Mouse (Mus musculus): Measurements from ENCODE around the gene Flywch1. TPM values are rescaled to one million over a fixed set of nuclear protein-coding genes. Genes with fewer than 3 reads are reported as not detected.

The Flywch1 gene
- polyA plus RNA-seq (2015; fragmentation: Nextera tagmentation; extraction: Ambion mirVana): 12.6 and 13.0 TPM in 2 replicates

GRCm38 (mm10) chr17:23771284-23772218, at the start of gene Flywch1:
TSS of gene Flywch1 (minus strand) at chr17:23771602.
- Histone ChIP-seq H3K9ac (peak within 1 kb of the TSS; percentile 96), H3K4me2 (peak within 1 kb of the TSS; percentile 93), H3K36me3 (no peaks in the 10 kb centered on the region), H3K4me3 (replicated peaks) (peak within 1 kb of the TSS; percentile 96), H3K27ac (peak within 1 kb of the TSS; percentile 77), H3K4me1 (replicated peaks) (peaks cover 25% of the 10 kb centered on the region), H3K9me3 (replicated peaks) (no peaks in the 10 kb centered on the region), H3K27me3 (no peaks in the 10 kb centered on the region)
- ATAC-seq (ENCODE audit: low read depth) (peak; percentile 97), DNase-seq (peak; percentile 94)
- 3% methylated on average over 57 of the region's 58 CpGs for WGBS (ENCODE audit: insufficient replicate concordance)

DNA sequence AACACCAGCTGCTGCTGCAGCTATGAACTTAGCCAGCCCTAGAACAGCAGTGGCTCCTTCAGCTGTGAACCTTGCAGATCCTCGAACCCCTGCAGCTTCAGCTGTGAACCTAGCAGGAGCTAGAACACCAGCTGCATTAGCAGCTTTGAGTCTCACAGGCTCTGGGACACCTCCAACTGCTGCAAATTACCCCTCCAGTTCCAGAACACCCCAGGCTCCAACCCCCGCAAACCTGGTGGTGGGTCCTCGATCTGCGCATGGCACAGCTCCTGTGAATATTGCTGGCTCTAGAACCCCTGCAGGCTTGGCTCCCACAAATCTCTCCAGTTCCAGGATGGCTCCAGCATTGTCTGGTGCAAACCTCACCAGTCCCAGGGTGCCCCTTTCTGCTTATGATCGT, 49.3 kb upstream of the Flywch1 start:
- H3K4me3 ChIP-seq (replicated peaks): no peak overlapping the region
- no peak overlapping the region for H3K4me2 ChIP-seq
- ATAC-seq (ENCODE audit: low read depth) (no peak), DNase-seq (no peak)
- H3K4me1 ChIP-seq (replicated peaks): 0 out of 2 replicates have a peak, but pooled peaks cover 3% of the 10 kb centered on the region
- H3K9ac ChIP-seq: no peak overlapping the region
- peaks cover 100% of the 10 kb centered on the region for H3K36me3 ChIP-seq
- H3K9me3 ChIP-seq (replicated peaks): peaks cover 32% of the 10 kb centered on the region
- no peaks in the 10 kb centered on the region for H3K27me3 ChIP-seq
- WGBS (ENCODE audit: insufficient replicate concordance): 90% methylated on average over 5 of the region's 5 CpGs
- H3K27ac ChIP-seq: no peak overlapping the region

DNA sequence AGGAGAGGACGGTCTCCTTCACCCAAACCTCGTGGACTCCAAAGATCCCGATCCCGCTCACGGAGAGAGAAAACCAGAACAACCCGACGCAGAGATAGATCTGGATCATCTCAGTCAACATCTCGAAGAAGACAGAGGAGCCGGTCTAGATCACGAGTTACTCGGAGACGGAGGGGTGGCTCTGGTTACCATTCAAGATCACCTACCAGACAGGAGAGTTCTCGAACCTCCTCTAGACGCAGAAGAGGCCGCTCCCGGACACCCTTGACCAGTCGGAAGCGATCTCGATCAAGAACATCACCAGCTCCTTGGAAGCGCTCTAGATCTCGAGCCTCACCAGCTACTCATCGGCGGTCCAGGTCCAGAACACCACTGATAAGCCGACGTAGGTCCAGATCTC, 47.8 kb upstream of the Flywch1 start:
- Histone ChIP-seq H3K27ac (no peak overlapping the region), H3K27me3 (no peaks in the 10 kb centered on the region), H3K36me3 (peaks cover 100% of the 10 kb centered on the region), H3K4me2 (no peak overlapping the region), H3K9ac (no peak overlapping the region), H3K4me3 (replicated peaks) (no peak overlapping the region), H3K9me3 (replicated peaks) (peaks cover 42% of the 10 kb centered on the region), H3K4me1 (replicated peaks) (no peaks in the 10 kb centered on the region)
- 96% methylated on average over 25 of the region's 25 CpGs for WGBS (ENCODE audit: insufficient replicate concordance)
- no peak for ATAC-seq (ENCODE audit: low read depth)
- no peak for DNase-seq

GRCm38 (mm10) chr17:23818579-23818978, 47.2 kb upstream of the Flywch1 start:
- Histone ChIP-seq H3K27me3 (no peaks in the 10 kb centered on the region), H3K4me3 (replicated peaks) (no peak overlapping the region), H3K4me2 (no peak overlapping the region), H3K36me3 (peaks cover 100% of the 10 kb centered on the region), H3K27ac (no peak overlapping the region), H3K9ac (no peak overlapping the region), H3K4me1 (replicated peaks) (no peaks in the 10 kb centered on the region), H3K9me3 (replicated peaks) (peaks cover 42% of the 10 kb centered on the region)
- no peak for DNase-seq
- no peak for ATAC-seq (ENCODE audit: low read depth)
- WGBS (ENCODE audit: insufficient replicate concordance): 94% methylated on average over 8 of the region's 8 CpGs

DNA sequence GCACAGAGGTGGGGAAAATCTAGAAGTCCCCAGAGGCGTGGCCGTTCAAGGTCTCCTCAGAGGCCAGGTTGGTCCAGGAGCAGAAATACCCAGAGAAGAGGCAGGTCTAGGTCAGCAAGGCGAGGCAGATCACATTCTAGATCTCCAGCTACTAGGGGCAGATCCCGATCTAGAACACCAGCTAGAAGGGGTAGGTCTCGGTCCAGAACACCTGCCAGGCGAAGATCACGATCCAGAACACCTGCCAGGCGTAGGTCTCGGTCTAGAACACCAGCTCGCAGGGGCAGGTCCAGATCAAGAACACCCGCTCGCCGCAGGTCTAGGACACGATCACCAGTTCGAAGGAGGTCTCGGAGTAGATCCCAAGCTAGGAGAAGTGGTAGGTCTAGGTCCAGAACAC, 44.2 kb upstream of the Flywch1 start:
- Histone ChIP-seq H3K9me3 (replicated peaks) (peaks cover 42% of the 10 kb centered on the region), H3K4me1 (replicated peaks) (no peaks in the 10 kb centered on the region), H3K4me2 (no peak overlapping the region), H3K4me3 (replicated peaks) (no peak overlapping the region), H3K9ac (no peak overlapping the region), H3K27ac (no peak overlapping the region), H3K36me3 (peaks cover 97% of the 10 kb centered on the region), H3K27me3 (no peaks in the 10 kb centered on the region)
- 94% methylated on average over 16 of the region's 16 CpGs for WGBS (ENCODE audit: insufficient replicate concordance)
- ATAC-seq (ENCODE audit: low read depth) (no peak), DNase-seq (no peak)

DNA sequence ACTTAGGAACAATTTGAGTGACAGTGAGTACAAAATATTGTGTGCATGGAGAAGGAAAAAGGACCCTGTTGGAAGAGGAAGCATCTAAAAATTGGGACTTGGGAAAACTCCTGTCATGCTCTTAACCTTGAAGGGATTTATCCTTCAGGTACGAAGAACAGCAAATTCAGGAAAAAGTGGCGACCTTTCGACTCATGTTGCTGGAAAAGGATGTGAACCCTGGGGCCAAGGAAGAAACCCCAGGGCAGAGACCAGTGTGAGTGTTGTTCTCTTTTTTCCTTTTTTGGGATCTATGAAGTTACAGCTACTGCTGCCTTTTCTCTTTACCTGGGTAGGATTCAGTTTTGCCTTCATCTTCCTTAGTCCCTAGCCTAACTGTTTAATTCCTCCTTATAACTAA, 36.5 kb upstream of the Flywch1 start:
- WGBS (ENCODE audit: insufficient replicate concordance): 95% methylated on average over 3 of the region's 3 CpGs
- H3K36me3 ChIP-seq: peaks cover 64% of the 10 kb centered on the region
- DNase-seq: no peak
- H3K27ac ChIP-seq: no peak overlapping the region
- H3K4me2 ChIP-seq: no peak overlapping the region
- no peaks in the 10 kb centered on the region for H3K9me3 ChIP-seq (replicated peaks)
- no peak overlapping the region for H3K4me3 ChIP-seq (replicated peaks)
- H3K27me3 ChIP-seq: no peaks in the 10 kb centered on the region
- H3K9ac ChIP-seq: no peak overlapping the region
- no peak for ATAC-seq (ENCODE audit: low read depth)
- H3K4me1 ChIP-seq (replicated peaks): peaks cover 31% of the 10 kb centered on the region

- ATAC-seq (ENCODE audit: low read depth): no peak
- H3K9me3 ChIP-seq (replicated peaks): no peaks in the 10 kb centered on the region
- no peaks in the 10 kb centered on the region for H3K27me3 ChIP-seq
- H3K4me3 ChIP-seq (replicated peaks): no peak overlapping the region
- DNase-seq: no peak
- 86% methylated on average over 25 of the region's 25 CpGs for WGBS (ENCODE audit: insufficient replicate concordance)
- peaks cover 32% of the 10 kb centered on the region for H3K4me1 ChIP-seq (replicated peaks)
- H3K36me3 ChIP-seq: peaks cover 54% of the 10 kb centered on the region
- H3K27ac ChIP-seq: no peak overlapping the region
- H3K9ac ChIP-seq: no peak overlapping the region
- H3K4me2 ChIP-seq: peak overlapping the region; percentile 22; the same call in 1 of the 2 replicates
These were observed 35.5 kb upstream of the Flywch1 start for GRCm38 (mm10) chr17:23806867-23807266.

DNA sequence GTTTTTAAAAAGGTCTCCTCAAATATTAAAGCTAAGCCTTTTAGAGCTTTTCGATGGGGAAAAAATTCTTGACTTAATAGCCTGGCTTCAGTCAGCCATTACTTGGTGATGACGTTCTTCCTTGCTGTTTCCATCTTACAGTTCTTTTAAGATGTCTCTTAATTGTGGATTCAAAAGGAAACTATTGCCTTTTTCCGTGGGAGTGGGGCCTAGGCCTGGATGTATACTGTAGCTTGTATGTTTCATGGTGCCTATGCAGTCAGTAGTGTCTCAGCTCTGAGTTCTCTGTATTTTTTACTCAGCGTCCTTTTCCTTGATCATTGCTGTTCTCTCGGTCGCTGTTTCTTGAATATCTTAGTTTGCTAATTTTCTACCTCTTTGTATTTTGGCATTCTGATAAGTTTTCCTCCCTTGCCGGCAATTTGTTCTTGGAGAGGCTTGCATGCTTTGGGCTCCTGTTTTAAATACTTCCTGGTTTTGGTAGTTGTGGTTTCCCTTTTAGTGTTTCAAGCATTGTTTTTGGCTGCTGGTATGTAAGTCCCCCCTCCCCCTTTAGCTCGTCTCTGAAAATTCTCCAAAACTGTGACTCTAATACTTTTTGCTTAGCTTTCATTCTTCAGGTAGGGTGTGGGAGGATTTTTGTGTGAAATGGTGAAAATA, 33.2 kb upstream of the Flywch1 start:
- Histone ChIP-seq H3K27me3 (no peaks in the 10 kb centered on the region), H3K27ac (peak overlapping the region; percentile 96), H3K4me3 (replicated peaks) (peak overlapping the region; percentile 94), H3K36me3 (peaks cover 30% of the 10 kb centered on the region), H3K9ac (peak overlapping the region; percentile 97), H3K4me1 (replicated peaks) (peaks cover 39% of the 10 kb centered on the region), H3K4me2 (peak overlapping the region; percentile 82), H3K9me3 (replicated peaks) (no peaks in the 10 kb centered on the region)
- no peak for ATAC-seq (ENCODE audit: low read depth)
- DNase-seq: no peak
- WGBS (ENCODE audit: insufficient replicate concordance): under 1% methylated on average over 8 of the region's 8 CpGs

- Histone ChIP-seq H3K9me3 (replicated peaks) (no peaks in the 10 kb centered on the region), H3K4me2 (peak overlapping the region; percentile 82), H3K27ac (peak overlapping the region; percentile 96), H3K27me3 (no peaks in the 10 kb centered on the region), H3K36me3 (peaks cover 20% of the 10 kb centered on the region), H3K4me3 (replicated peaks) (peak overlapping the region; percentile 94), H3K4me1 (replicated peaks) (peaks cover 39% of the 10 kb centered on the region), H3K9ac (peak overlapping the region; percentile 97)
- DNase-seq: peak; percentile 75
- WGBS (ENCODE audit: insufficient replicate concordance): under 1% methylated on average over 38 of the region's 83 CpGs
- peak; percentile 64 for ATAC-seq (ENCODE audit: low read depth)
These were observed 32.1 kb upstream of the Flywch1 start for GRCm38 (mm10) chr17:23803366-23804041.

DNA sequence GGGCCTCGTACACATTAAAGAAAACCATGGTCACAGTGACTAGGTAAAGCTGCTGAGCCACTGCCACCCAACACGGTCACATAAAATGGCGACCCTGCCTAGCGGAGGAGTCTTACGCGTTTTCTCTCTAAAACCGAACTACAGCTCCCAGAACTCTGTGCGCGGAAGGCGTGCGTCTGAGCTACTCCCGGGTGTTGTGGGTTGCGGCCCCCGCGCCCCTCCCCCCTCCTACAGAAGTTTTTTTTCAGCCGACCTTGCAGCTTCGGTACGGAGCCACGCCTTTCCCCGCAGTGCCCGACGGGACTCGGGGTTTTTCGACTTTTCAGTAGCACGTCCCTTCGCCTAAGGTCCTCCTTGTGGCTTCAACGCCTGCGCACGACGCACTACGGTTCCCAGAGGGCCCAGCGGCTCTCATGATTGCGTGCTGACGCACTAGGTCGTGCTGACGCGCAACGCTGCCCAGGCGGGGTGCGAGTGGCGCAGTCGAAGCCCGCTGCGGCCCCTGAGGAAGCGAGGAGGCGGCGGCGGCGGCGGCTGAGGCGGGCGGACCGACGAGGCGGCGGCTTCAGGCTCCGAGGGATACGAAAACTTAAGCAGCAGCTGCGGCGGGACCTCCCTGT, 31.5 kb upstream of the Flywch1 start:
- Histone ChIP-seq H3K4me2 (peak overlapping the region; percentile 82), H3K4me3 (replicated peaks) (peak overlapping the region; percentile 94), H3K27me3 (no peaks in the 10 kb centered on the region), H3K27ac (peak overlapping the region; percentile 96), H3K4me1 (replicated peaks) (peaks cover 39% of the 10 kb centered on the region), H3K9ac (peak overlapping the region; percentile 97), H3K36me3 (peaks cover 13% of the 10 kb centered on the region), H3K9me3 (replicated peaks) (no peaks in the 10 kb centered on the region)
- under 1% methylated on average over 60 of the region's 60 CpGs for WGBS (ENCODE audit: insufficient replicate concordance)
- ATAC-seq (ENCODE audit: low read depth) (peak; percentile 97), DNase-seq (peak; percentile 91)
